In the genomic region with DNA sequence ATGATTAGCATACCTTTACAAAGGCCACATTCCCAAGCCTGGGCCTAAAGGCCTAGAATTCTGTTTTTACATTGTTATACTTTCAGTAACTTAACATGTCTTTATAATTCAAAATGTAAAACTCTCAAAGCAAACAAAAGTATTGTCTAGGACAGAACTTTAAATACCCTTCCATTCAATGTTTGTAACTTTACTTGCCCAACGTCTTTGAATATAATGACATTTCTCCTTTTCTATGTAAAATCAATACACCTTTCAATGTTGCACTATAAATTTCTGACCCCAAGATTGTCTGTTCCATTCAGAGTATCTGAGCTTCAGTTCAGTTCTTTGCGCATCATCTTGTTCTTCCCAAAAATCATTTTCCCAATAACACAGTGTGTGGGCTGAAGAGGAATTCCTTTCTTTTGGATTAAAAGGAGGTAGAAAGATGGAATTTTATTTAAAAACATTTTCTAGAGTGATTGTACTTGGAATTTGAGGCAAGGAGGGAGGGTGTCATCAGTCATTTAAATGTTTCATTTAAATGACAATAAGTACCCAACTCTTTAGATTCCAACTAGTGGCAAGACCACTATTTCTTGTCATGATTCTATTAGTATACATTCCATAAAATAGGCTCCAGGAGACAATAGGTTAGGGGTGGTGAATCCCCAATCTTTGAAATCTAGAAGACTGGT, we compare ENCODE assay signal across 25 mouse cellular contexts.
DNase-seq lines count a peak whose midpoint lies in the region; ATAC-seq and TF ChIP-seq lines count a peak whose summit lies in the region.
"Had no signal": no experiment of that assay in that cellular context is flagged by ENCODE, and none has a peak within 500 bp of the region (broad histone marks: within the 10 kb centered on the region; RNA-seq: fewer than 3 reads in every experiment).

No protein-coding gene starts in this region.

- peaks cover 42% of the 10 kb centered on the region for H3K9me3 ChIP-seq in ES-Bruce4 (replicated peaks; ENCODE audit: control insufficient read depth, insufficient read depth, low read length, poor library complexity, severe bottlenecking)
- no peaks in the 10 kb centered on the region for H3K9me3 ChIP-seq in ES-E14 (ENCODE audit: control insufficient read depth, insufficient read depth, low read depth, low read length)
- H3K9me3 ChIP-seq in forebrain, embryonic 12.5 days, result no peaks in the 10 kb centered on the region
- no peaks in the 10 kb centered on the region for H3K9me3 ChIP-seq in hindbrain, embryonic 12.5 days (replicated peaks)
- H3K9me3 ChIP-seq: embryonic facial prominence, embryonic 13.5 days; embryonic facial prominence, embryonic 15.5 days; forebrain, embryonic 10.5 days; forebrain, embryonic 13.5 days; forebrain, embryonic 15.5 days had no signal

- H3K9ac ChIP-seq in ES-Bruce4 (ENCODE audit: low read depth, poor library complexity, severe bottlenecking) (no peak overlapping the region), ES-E14 (ENCODE audit: insufficient read depth, low read depth, low read length, poor library complexity, severe bottlenecking) (no peak overlapping the region)
- H3K9ac ChIP-seq in forebrain, embryonic 12.5 days, result no peak overlapping the region
- H3K9ac ChIP-seq in hindbrain, embryonic 12.5 days, result no peak overlapping the region
- H3K9ac ChIP-seq: embryonic facial prominence, embryonic 13.5 days; embryonic facial prominence, embryonic 15.5 days; forebrain, embryonic 13.5 days; forebrain, embryonic 15.5 days; forebrain, postnatal 0 days had no signal

- DNase-seq in ES-E14 (ENCODE audit: low read depth, low spot score) (peak; percentile 33), ZHBTc4 (ENCODE audit: low read depth, low spot score) (peak; percentile 80)
- DNase-seq: adrenal gland, adult 2 months; adrenal gland, postnatal 10 days; adrenal gland, postnatal 25 days; B cell, adult 2 months; cerebellum, adult 11 months; cerebellum, adult 18-20 months; cerebellum, adult 8-10 months; cerebellum, adult 9-11 months; cerebellum, postnatal 14 days; cerebellum, postnatal 36 days; embryo, embryonic 11 days; forebrain, postnatal 0 days had no signal

- H3K4me2 ChIP-seq in forebrain, embryonic 12.5 days, result no peak overlapping the region
- H3K4me2 ChIP-seq in hindbrain, embryonic 12.5 days (replicated peaks), result no peak overlapping the region
- H3K4me2 ChIP-seq: embryonic facial prominence, embryonic 13.5 days; embryonic facial prominence, embryonic 15.5 days; forebrain, embryonic 13.5 days; forebrain, embryonic 15.5 days had no signal

- H3K27ac ChIP-seq in ES-Bruce4 (ENCODE audit: insufficient read depth, low read length) (peak overlapping the region; percentile 89), ES-E14 (ENCODE audit: insufficient read depth, low read depth, low read length, poor library complexity, severe bottlenecking) (peak overlapping the region; percentile 88; the same call in 1 of the 2 replicates)
- H3K27ac ChIP-seq in forebrain, embryonic 12.5 days, result no peak overlapping the region
- H3K27ac ChIP-seq in hindbrain, embryonic 12.5 days, result no peak overlapping the region
- H3K27ac ChIP-seq: embryonic facial prominence, embryonic 13.5 days; embryonic facial prominence, embryonic 15.5 days; forebrain, embryonic 10.5 days; forebrain, embryonic 13.5 days; forebrain, embryonic 15.5 days had no signal

- no peak for TF ChIP-seq POLR2A in ES-Bruce4 (IDR thresholded peaks at IDR 0.05; ENCODE audit: insufficient read depth, low read length)

- no peaks in the 10 kb centered on the region for H3K27me3 ChIP-seq in ES-Bruce4 (ENCODE audit: control insufficient read depth, insufficient read depth, low read length, poor library complexity, severe bottlenecking)
- no peaks in the 10 kb centered on the region for H3K27me3 ChIP-seq in forebrain, embryonic 12.5 days
- no peaks in the 10 kb centered on the region for H3K27me3 ChIP-seq in hindbrain, embryonic 12.5 days
- H3K27me3 ChIP-seq: CH12.LX; embryonic facial prominence, embryonic 13.5 days; embryonic facial prominence, embryonic 15.5 days; forebrain, embryonic 13.5 days; forebrain, embryonic 15.5 days had no signal

- no peak for ATAC-seq in forebrain, embryonic 12.5 days (ENCODE audit: low FRiP score)
- no peak for ATAC-seq in hindbrain, embryonic 12.5 days (ENCODE audit: low FRiP score)
- ATAC-seq: CD4-positive, CD25-positive, alpha-beta regulatory T cell, adult 4 months; forebrain, embryonic 13.5 days; forebrain, embryonic 15.5 days; forebrain, postnatal 0 days had no signal

- in situ Hi-C loops in ES-E14 (cut with MboI; ENCODE audit: low sequenced_read_pairs in 2 of 2, unreplicated experiment in 2 of 2), result no loop called here

- H3K36me3 ChIP-seq in ES-Bruce4 (ENCODE audit: control insufficient read depth, insufficient read depth, low read length, poor library complexity, severe bottlenecking) (no peaks in the 10 kb centered on the region; the same call in 1 of the 2 replicates), ES-E14 (ENCODE audit: control insufficient read depth, insufficient read depth, low read length, poor library complexity, severe bottlenecking) (no peaks in the 10 kb centered on the region; the same call in 1 of the 2 replicates)
- no peaks in the 10 kb centered on the region for H3K36me3 ChIP-seq in forebrain, embryonic 12.5 days (replicated peaks)
- no peaks in the 10 kb centered on the region for H3K36me3 ChIP-seq in hindbrain, embryonic 12.5 days
- H3K36me3 ChIP-seq: embryonic facial prominence, embryonic 13.5 days; embryonic facial prominence, embryonic 15.5 days; forebrain, embryonic 10.5 days; forebrain, embryonic 15.5 days had no signal

- H3K4me3 ChIP-seq in ES-Bruce4 (ENCODE audit: low read depth, low read length), result no peak overlapping the region
- H3K4me3 ChIP-seq in ES-E14 (ENCODE audit: insufficient read depth in 1 of 2, low read depth in 1 of 2, low read length in 2 of 2, poor library complexity in 1 of 2, severe bottlenecking in 1 of 2), result no peak overlapping the region
- no peak overlapping the region for H3K4me3 ChIP-seq in forebrain, embryonic 12.5 days (replicated peaks)
- H3K4me3 ChIP-seq in hindbrain, embryonic 12.5 days, result no peak overlapping the region
- H3K4me3 ChIP-seq: embryonic facial prominence, embryonic 13.5 days; embryonic facial prominence, embryonic 15.5 days; erythroblast, embryonic 14.5 days; forebrain, embryonic 10.5 days; forebrain, embryonic 13.5 days; forebrain, embryonic 15.5 days had no signal

- TF ChIP-seq CTCF in ES-Bruce4 (IDR thresholded peaks at IDR 0.05; ENCODE audit: low read depth, low read length), result no peak

- peaks cover 2% of the 10 kb centered on the region for H3K4me1 ChIP-seq in ES-Bruce4 (ENCODE audit: control insufficient read depth, insufficient read depth, low read length)
- H3K4me1 ChIP-seq in ES-E14 (ENCODE audit: control insufficient read depth in 2 of 2, insufficient read depth in 2 of 2, low read length in 2 of 2, poor library complexity in 1 of 2), result peaks cover 0 to 5% of the 10 kb centered on the region in 2 experiments; a peak in 1 of 4 replicates
- peaks cover 10% of the 10 kb centered on the region; the same call in 1 of the 2 replicates for H3K4me1 ChIP-seq in forebrain, embryonic 12.5 days
- peaks cover 9% of the 10 kb centered on the region for H3K4me1 ChIP-seq in hindbrain, embryonic 12.5 days
- H3K4me1 ChIP-seq: embryonic facial prominence, embryonic 15.5 days had no signal

- WGBS in forebrain, embryonic 12.5 days, result 89% methylated on average over 2 of the region's 2 CpGs
- WGBS in hindbrain, embryonic 12.5 days, result 86% methylated on average over 2 of the region's 2 CpGs

- TF ChIP-seq EP300 in ES-Bruce4 (IDR thresholded peaks at IDR 0.05; ENCODE audit: insufficient read depth, low read depth, low read length), result no peak

TF ChIP-seq in ES-E14, 5 proteins besides CTCF, POLR2A, EP300 and RAD21:
- no peak for TF ChIP-seq MAFK (IDR thresholded peaks at IDR 0.05; ENCODE audit: insufficient read depth, low read depth, low read length)
- no peak for TF ChIP-seq ZNF384 (IDR thresholded peaks at IDR 0.05; ENCODE audit: low read depth, low read length)
- TF ChIP-seq ZC3H11A (IDR thresholded peaks at IDR 0.05; ENCODE audit: borderline replicate concordance, low read depth, low read length), result no peak
- no peak for TF ChIP-seq HCFC1 (IDR thresholded peaks at IDR 0.05; ENCODE audit: borderline replicate concordance, insufficient read depth, low read length)
- TF ChIP-seq CHD2 (IDR thresholded peaks at IDR 0.05; ENCODE audit: low read depth, low read length), result no peak

Comparison
In these comparisons a context has a peak if more than half of its experiments do, and no peak if none do; other contexts are left out.
1. H3K27ac ChIP-seq: peak in ES-Bruce4 (single experiment) and ES-E14 (single experiment); none in forebrain, embryonic 12.5 days (single experiment) and hindbrain, embryonic 12.5 days (single experiment).